Mouse (Mus musculus) adrenal gland, postnatal 14 days (tissue): ENCODE data around the gene Defb21. TPM values are rescaled to one million over a fixed set of nuclear protein-coding genes. Genes with fewer than 3 reads are reported as not detected.

Source experiments
- DNase-seq: peaks from one replicate; pipeline ENCODE4 v3.0.0; 2021; ENCODE audit warnings: mixed read lengths
- long read RNA-seq, 2 experiments: library from polyadenylated mRNA; stranded (forward); transcript quantifications; one replicate each; pipeline ENCODE4 v2.0.0; 2021
- total RNA-seq: library from RNA; stranded (reverse); gene quantifications from 2 replicates; pipeline ENCODE4 v1.2.3, GENCODE M21; 2021

Defb21 gene
- total RNA-seq, result not detected in 2 replicates
- long read RNA-seq, experiment 1, result 0 reads
- long read RNA-seq, experiment 2, result 0 reads

DNA sequence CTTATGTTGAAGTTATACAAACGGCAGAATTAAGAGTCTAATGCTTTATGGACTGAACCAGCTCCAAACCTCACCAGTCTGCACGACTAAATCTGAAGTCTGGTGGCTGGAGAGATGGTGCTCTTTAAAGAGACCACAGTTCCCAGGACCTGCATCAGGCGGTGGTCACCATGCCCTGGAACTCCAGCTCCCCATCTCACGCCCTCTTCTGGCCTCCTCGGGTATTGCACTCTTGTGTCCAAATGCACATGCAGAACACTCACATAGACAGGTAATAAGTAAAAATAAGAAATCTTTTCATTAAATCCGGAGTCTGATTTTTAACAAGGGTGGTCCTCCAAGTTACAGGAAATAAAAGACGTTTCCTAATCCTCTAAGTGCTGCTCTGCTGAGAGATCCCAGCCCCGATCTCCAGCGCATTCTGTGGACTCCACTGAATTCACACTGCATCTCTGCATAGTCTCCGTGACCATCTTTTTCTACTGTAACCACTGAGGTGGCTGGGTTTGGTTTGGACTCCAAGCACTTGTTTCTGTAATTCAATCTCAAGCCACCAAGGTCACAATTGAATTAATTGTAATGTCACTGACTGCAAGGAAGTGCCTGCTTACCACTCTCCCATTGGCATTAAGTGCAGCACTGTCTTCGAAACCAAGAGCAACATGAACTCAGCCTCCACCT, at the start of gene Defb21:
Gene Defb21 (plus strand): TSS at position 631 of the 681 bp plus-strand sequence.
- peak; percentile 38 for DNase-seq

DNA sequence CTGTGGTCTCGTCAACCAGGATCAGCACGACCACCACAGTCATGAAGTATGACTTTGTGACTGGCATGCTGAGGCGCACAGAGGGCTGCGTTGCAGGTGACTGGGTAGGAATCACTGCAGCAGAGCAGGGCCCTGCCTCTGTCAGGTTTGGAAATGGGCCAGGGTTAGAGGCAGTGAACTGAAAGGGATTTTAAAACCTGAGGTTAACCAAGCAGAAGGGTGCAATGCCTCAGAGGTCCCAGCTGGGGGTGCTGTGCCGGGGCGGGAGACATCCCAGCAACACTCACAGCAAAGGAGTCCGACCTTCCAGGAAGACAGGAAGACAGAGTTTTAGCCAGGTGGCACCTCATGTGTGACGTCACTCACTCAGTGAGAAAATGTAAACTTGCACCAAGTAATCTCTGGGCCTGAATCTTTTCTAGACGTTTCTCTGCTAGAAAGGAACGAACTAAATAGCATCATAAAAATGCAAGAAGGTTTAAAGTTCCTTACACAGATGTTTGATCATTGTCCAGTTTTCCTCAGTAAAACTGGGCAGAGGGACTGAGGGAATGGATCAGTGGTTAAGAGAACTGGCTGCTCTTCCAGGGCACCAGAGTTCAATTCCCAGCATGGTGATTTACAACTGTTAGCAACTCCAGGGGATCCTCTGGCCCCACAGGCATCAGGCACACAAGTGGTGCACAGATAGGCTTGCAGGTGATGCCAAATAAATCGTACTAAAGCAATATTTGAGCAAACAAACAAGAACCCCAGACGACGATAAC, 32.4 kb upstream of the Defb21 start, which contains the start of gene Defb29:
Gene Defb29 (minus strand): TSS at position 155 of the 767 bp plus-strand sequence.
- DNase-seq, result no peak

DNA sequence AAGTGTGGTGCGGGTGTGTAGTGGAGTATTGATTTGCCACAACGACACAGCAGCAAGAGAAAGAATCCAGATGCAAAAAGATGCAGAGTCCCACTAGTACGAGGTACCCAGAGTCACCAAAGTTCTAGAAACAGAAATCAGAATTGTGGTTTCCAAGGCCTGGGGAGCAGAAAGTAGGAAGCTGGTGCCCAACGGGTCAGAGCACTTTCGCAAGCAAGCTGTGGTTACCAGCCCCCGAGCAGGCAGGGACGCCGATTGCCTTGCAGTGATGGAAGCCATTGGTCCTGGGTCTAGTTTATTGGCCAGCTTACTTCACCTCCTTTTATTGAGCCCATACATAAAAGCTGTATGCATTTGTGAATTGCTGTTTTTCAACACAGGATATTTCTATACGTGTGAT, 30.6 kb upstream of the Defb21 start:
- no peak for DNase-seq

DNA sequence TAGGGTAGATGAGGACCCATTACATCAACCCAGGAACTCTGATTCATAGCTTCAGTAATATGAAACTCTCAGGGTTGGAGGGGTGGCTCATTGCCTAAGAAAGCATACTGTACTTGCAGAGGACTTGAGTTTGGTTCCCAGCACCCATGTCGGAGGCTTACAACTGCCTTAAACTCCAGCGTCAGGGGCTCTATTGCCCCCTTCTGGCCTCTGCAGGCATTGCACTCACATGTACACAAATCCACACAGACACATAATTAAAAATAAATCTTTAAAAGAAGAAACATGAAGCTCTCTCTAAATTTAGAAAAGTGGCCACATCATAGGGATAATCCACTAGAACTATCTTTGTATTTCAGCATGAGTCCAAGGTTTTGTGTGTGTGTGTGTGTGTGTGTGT, 29.6 kb upstream of the Defb21 start:
- no peak for DNase-seq

DNA sequence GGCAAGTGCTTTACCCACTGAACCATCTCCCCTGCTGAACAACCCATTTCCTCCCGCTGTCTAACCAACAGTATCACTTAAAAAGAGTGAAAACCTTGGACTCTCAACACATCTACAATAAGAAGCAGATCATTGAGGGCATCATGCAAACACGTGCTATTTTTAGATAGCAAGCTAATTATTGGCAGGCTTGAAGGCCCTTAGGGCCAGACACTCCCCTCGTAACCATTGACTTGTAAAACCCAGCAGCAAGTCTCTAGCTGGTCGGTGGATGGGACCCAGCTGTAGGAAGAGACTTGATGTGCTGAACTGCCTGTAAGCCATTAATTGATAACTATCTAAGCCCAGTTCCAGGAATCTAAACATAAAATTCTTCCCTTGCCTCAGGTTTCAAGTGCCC, 29.1 kb upstream of the Defb21 start:
- no peak for DNase-seq

DNA sequence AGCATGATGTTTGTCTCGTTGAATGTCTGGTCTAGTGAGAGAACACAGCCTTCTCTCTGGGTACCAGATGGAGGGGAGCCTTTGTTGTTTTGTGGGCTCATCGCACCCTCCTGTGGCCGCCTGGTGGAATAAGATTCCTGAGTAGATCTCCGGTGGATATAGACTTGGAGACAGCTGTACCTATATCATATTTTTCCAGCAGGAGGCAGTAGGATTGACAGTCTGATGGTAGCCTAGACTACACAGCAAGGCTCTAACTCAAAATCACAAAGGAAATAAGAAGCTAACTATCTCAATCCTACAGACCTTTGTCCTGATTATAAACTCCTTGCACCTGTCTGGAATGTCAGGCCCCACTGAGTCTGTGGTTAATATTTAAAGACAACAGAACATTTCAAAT, 27.9 kb upstream of the Defb21 start:
- peak; percentile 83 for DNase-seq

DNA sequence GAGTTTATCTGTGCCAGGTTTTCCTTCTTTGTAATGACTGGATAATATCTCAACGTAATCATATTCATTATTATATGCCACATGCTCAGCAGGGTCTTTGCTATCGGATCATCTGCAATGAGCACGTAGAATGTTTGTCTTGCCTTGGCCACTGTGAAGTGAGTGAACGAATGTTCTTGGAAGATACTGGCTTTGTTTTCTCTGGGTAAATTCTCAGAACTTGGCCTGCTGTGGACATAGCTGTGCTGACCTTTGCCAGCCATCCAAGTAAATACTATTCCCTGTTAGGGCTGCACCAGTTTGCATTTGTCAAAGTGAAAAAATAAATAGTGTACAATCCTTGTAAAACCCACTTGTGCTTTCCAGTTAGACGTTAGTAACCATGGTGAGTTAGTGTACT, 24.4 kb upstream of the Defb21 start:
- no peak for DNase-seq

DNA sequence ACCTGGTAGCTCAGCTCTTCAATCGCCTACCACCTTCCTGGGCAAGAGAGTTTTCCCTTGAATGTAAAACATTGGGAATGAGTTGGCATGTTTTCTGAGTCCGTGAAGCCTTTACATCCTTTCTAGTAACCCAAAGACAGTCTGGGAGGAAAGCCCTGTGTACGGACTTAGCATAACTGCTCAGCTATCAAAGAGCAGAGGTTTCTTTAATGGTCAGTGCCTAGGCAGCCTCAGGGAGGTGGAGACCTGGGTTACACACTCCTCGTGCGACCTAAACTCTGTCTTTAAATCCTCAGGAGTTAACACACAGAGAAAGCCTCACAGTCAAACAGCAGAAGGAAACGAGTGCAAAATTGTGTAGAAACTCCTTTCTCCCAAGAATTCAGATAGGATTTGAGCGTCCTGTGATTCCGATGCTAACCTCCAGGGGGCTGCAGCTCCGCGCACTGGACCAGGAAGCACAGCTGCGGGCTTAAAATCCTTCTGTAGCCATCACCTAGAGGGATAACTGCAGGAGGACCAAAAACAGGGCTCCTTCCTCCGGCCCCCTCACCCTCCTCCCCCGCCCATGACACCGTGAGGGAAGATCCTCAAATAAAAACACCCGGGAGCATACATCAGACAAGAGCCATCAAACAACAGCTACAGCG, 18.6 kb upstream of the Defb21 start:
- DNase-seq, result peak; percentile 80

DNA sequence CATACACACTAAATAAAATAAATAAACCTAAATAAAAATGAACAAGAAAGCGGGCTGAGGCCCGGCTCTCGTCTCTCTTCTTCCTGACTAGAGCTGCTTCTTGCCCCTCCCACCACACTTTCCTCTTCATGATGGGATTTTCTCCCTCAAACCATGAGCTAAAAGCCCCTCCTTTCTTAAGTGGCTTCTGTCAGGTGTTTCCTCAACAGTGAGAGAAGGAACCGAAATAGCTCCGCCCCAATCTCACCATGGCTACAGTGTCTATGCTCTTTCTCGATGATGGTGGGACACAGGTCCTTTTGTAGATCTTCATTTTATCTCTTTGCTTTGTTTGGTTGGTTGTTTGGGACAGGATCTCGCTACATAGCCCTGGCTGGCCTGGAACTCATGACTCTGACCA, 15.9 kb upstream of the Defb21 start:
- no peak for DNase-seq

DNA sequence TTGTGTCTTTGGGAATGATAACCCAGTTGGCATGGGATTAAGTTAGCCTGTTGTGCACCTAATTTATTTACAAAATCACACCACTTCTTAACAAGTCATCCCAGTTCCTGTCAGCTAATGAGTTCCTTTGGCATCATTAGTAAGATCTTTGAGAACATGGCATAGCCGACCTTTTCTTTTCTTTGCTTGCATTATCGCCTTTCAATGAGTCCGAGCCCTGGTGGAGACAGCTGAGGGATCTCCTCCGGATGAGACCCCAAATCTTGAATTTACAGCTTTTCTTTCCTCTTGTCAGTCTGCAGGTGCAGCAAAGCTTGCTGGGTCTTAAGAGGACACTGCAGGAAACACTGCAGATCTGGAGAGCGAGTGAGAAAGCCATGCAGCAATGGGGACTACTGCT, 3.5 kb upstream of the Defb21 start, which contains the start of gene Gm17416:
Gene Gm17416 (plus strand): TSS at position 301 of the 400 bp plus-strand sequence.
- no peak for DNase-seq

DNA sequence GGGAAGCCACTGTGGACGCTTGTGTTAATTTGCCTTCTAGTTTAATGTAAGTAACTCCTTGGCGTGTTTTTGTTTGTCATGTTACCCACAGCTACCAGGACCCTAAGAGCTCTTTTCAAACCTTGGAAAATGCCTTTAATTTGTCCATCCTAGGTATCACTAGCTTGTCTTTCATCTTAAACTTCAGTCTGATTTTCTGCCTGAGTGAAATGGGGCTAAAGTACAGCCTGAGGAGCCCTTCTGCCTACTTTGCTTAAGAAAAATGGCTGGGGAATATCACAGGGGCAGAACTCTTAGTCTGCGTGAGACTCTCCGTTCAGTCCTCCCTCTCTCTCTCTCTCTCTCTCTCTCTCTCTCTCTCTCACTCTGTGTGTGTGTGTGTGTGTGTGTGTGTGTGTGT, 2.7 kb upstream of the Defb21 start:
- no peak for DNase-seq

DNA sequence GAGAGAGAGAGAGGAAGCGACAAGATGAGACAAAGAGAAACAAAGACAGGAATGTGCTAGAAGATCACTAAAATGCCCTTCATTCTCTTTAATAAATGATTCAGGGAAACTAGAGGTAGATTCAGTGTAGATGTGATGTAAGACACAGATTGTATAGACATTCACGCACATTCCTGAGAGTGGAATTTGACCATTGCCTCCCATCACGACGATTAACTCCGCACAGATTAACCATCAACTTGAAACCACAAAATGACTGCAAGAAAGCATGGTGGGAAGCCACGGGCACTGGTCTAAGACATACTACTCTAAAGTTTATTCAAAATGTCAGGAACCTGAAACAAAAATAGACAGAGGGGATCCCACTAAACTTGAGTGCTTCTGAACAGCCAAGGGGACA, 2.2 kb upstream of the Defb21 start:
- DNase-seq, result no peak

DNA sequence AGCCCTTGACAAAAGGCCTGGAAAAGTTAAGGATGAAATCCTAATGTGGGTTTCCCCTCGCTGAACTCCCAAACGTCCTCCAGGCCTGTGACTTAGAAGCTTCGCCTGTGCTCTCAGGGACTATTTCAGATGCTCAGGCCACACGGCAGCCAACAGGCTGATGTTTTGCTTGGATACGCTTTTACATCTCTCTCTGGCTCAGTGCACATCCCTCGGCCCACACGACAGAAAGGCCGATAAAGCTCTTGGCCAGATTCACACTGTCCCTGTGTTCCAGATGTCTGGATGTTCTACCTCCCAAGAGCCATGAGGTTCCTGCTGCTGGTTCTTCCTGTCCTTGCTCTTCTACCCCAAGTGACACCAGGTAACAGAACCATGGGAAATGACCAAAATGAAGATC, 940 bp downstream of the Defb21 start:
- no peak for DNase-seq

DNA sequence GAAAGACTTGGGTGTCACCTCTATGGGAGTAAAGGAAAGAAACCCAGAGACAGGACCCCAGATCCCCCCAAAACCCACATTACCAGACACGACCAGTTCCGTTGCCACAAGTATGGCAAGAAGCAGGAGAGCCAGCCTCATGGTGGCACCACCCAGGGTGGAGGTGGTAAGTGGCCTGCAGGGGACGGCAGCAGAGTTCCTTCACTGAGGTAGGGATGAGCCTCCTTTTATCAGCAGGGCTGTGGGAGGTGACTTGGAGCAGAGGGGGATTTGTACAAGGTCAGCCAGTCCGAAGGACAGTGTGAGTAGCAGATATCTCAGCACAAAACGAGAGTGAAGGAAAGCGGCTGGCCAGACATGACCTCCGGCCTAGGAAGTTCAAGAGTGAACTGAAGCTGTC, 7.6 kb downstream of the Defb21 start, which contains the start of gene Defb19:
Gene Defb19 (minus strand): TSS at position 206 of the 400 bp plus-strand sequence.
- peak; percentile 32 for DNase-seq

DNA sequence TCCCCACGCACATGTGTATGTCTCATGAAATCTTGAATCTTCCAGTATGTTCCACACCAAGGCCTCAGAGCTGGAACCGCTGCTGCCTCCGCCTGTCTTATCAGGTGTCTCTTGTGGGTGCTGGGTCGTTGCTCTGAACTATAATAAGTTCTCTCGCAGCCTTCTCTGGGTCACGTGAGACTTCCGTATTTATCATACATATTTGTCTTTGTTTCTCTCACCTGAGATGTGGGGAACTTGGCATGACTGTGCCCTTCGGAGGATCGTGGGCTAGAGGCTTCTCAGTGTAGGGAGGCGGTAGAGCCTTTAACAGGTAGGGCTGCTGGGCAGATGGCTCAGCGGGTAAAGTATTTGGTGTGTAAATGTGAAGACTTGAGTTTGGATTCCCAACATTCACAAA, 8.1 kb downstream of the Defb21 start:
- no peak for DNase-seq

DNA sequence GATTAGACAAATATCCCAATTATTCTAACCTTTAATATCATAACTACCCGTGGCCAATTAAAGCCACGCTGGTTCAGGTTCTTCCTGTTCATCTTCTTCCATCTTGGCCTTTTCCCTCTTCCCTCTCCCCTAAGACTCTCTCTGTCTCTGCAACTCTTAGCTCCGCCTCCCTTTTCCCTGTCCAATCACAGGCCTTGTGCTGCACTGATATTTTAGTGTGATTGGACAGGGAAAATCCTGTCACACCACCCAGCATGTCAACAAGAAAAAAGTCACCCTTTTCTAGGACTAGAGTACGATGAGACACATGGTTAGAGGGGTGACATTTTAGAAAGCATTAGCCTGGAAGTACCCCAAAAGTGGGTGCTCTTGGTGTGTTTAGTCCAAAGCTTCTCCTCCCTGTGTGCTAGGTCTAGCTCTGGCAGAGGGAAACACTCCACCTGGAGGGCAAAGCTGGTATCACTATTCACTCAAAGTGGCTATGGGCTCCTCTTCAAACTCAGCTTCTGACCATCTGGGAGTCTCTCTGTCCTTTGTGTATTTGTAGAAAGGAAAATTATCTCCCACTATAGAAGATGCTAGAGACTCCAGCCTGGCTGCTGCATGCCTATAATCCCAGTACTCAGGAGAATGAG, 14.5 kb downstream of the Defb21 start:
- DNase-seq, result peak; percentile 63

DNA sequence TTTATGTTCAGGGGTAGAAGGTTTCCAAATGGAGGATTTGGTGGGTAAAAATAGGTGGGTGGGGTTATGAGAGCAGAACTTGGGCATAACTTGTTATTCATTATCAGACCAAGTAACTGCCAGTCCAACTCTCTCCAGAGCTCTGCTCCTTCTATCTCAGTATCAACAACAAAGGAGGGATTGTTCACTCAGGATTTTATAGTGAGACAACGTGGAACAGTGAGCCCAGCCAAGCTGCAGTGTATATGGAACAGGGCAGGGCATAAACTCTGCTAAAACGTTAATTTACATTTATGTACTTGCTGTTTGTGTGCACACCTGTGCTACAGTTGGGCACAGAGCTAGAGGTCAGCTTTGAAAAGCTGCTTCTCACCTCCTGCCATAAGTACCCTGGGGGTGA, 15.9 kb downstream of the Defb21 start:
- no peak for DNase-seq

DNA sequence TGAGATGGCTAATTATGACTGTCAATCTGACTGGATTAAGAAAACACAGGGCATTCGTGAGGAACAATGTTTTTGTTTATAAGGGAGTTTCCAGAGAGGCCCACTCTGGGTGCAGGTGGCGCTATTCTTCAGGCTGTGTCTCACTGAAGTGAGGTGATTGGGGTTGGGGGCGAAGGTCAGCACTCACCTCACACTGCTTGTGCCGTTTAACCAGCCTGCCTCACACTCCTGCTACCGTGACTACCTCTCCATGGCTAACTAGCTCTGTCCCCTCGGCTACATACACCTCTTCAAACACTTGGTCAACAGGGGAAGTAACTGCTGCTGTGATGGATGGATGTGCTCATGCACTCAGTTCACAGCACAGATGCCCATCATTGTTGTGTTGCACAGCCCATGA, 16.5 kb downstream of the Defb21 start:
- no peak for DNase-seq

DNA sequence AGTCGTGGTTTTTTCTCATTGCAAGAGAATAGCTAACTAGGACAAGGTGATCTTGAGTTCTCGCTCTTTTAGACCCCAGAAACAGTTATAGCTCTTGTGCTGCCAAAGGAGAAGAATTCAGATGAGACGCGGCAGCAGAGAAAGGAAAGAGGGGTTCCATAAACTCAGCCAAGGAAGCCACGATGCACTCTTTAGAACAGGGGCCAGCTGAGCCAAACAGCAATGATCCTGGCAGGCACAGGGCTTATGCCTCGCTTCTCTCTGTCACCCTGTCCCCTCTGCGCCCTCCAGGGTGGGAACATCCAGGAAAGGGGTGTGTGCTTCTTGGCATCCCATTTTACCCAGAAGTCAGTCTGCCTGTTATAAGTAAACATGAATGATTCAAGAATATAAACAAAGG, 26.8 kb downstream of the Defb21 start, which contains the start of gene Defb45:
Gene Defb45 (minus strand): TSS at position 101 of the 400 bp plus-strand sequence.
- DNase-seq, result no peak

DNA sequence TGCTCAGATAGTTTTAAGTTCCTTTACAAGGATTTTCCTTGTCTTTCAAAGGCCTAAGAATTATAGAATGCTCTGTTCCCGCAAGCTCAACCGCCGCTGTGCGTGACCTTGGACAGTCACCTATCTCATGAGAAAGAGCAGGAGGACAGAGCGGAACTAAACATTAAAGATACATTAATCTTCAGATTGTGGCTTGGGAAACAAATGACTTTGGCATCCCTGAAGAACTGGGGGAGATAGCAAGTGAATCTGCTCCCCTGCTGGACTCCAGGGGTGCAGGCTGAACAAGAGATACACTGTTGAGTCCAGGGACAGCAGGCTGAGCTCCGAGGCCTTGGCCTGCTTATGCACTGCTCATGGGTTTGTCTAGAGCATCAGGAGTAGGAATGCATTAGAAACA, 27.5 kb downstream of the Defb21 start:
- DNase-seq, result peak; percentile 42

DNA sequence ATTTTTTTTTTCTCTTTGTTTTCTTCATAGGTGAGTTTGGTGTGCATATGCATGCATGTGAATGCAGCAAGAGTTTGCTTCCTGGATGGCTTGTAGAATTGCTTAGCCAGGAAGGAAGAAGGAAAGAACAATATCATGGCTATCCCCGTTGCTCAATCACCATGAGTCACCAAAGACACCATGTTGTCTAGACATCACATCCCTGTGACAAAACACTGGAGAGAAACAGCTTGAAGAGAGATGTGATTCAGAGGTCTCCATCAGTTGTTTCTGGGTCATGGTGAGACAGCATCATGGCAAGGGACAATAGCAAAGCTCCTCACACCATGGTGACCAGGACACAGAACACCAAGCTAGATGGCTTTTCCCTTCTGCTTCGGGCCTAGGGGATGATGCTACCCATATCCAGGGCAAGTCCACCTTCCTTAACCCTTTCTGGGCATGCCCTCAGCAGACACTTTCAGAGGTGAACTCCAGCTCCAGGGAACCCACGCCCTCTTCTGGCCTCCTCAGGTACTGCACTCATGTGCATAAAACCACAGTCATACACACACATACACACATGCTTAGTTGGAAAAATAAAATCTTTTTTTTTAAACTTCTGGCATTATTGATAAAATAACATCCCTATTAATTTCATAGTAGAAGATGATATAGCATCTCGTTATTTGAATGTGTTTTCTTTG, 28.9 kb downstream of the Defb21 start:
- DNase-seq, result no peak

DNA sequence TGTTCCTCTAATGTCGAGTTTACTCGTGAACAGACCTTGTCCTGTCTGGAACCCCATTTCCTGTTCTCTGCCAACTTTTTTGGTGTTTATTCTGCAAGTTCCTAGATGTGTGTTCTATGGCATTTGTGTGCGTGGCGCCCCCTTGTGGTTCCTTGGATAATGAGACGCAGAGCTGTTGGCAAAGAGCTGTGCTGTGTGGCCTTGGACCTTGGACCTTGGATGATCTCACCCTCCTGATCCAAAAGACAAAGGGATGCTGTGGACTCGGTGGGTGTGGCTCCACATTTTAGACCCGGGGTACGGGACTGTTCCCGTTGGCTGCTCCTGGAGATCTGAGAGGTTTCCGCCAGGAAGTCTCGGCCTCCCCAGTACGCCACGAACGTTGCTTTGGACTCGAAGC, 31.5 kb downstream of the Defb21 start, which contains the start of gene Defb36:
Gene Defb36 (plus strand): TSS at position 271 of the 400 bp plus-strand sequence.
- peak; percentile 90 for DNase-seq
